Mouse (Mus musculus) liver, embryonic 11.5 days (tissue): ENCODE measurements around the gene Kynu. TPM values are rescaled to one million over a fixed set of nuclear protein-coding genes. Genes with fewer than 3 reads are reported as not detected.

ENCODE experiments used
- ATAC-seq: fragments of 200-750 bp; cut with Nextera tagmentation; replicated peaks from 2 replicates; pipeline ENCODE4 v1.8.0; 2017; ENCODE audit warnings: moderate number of reproducible peaks, mild to moderate bottlenecking, moderate TSS enrichment, moderate library complexity; ENCODE audit not compliant: low FRiP score
- DNase-seq: peaks from one replicate; pipeline ENCODE4 v3.0.0-alpha.2; 2017; ENCODE audit warnings: low spot score
- H3K27ac ChIP-seq: fragments of 300-500 bp; sonication (generic); 2 replicates; pipeline ENCODE4 v1.5.1; 2014; ENCODE audit warnings: mild to moderate bottlenecking, low read depth, low read length, control low read depth
- H3K27me3 ChIP-seq: fragments of 300-500 bp; sonication (generic); replicated peaks from 2 replicates; pipeline ENCODE4 v1.6.1; 2014; ENCODE audit warnings: low read length, mixed read lengths; ENCODE audit not compliant: control insufficient read depth, insufficient read depth
- H3K36me3 ChIP-seq: fragments of 300-500 bp; sonication (generic); 2 replicates; pipeline ENCODE4 v1.6.1; 2014; ENCODE audit warnings: mild to moderate bottlenecking, low read length, moderate library complexity, mixed read lengths; ENCODE audit not compliant: control insufficient read depth, insufficient read depth
- H3K4me1 ChIP-seq: fragments of 300-500 bp; sonication (generic); replicated peaks from 2 replicates; pipeline ENCODE4 v1.6.1; 2014; ENCODE audit warnings: low read length, mixed read lengths; ENCODE audit not compliant: control insufficient read depth, insufficient read depth
- H3K4me2 ChIP-seq: fragments of 300-500 bp; sonication (generic); 2 replicates; pipeline ENCODE4 v1.6.1; 2014; ENCODE audit warnings: mild to moderate bottlenecking, control low read depth, moderate library complexity
- H3K4me3 ChIP-seq: fragments of 300-500 bp; sonication (generic); 2 replicates; pipeline ENCODE4 v1.5.1; 2014; ENCODE audit warnings: low read depth, low read length, control low read depth
- H3K9ac ChIP-seq: fragments of 300-500 bp; sonication (generic); 2 replicates; pipeline ENCODE4 v1.6.1; 2014; ENCODE audit warnings: low read depth, low read length, control low read depth
- H3K9me3 ChIP-seq: fragments of 300-500 bp; sonication (generic); 2 replicates; pipeline ENCODE4 v1.6.1; 2016; ENCODE audit warnings: low read length, inconsistent platforms, mixed read lengths; ENCODE audit not compliant: control insufficient read depth
- WGBS: fragments of 180-500 bp; shearing (Covaris S2); extraction: QIAGEN DNeasy Blood & Tissue Kit; methylation state at CpG from one replicate; pipeline ENCODE4 v1.1.7; 2014; 5-methylcytosine and 5-hydroxymethylcytosine counted together
- polyA plus RNA-seq: library from polyadenylated mRNA; unstranded; fragments of >200 nt; fragmentation: Nextera tagmentation; extraction: Ambion mirVana; gene quantifications from 2 replicates; pipeline ENCODE4 v1.2.1, GENCODE M21; 2014

Kynu gene
- polyA plus RNA-seq, 1 experiment from 2014 or later, result 0.38 TPM

DNA sequence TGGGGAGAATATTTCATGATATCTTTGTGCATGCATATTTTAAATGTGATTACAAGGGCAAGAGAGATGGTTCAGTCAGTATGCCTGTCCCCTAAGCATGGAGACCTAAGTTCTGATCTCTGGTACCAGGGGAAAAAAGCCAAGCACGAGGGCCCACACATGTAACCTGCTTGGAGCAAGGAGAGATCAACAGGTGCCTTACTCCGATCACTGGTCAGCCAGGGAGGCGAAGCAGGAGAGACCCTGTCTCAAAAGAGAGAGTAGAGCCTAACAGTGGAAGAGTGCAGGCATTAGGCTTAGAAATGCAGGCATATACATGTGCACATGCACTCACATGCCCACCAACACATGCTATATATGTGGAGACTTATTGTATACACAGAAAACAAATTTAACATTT, 173.7 kb downstream of the Kynu start:
- WGBS, result 85% methylated on average over 3 of the region's 3 CpGs
- no peak overlapping the region for H3K4me2 ChIP-seq
- H3K4me1 ChIP-seq, result no peaks in the 10 kb centered on the region
- no peaks in the 10 kb centered on the region for H3K27me3 ChIP-seq
- H3K27ac ChIP-seq, result no peak overlapping the region
- no peak for ATAC-seq
- H3K9me3 ChIP-seq, result no peaks in the 10 kb centered on the region
- DNase-seq, result no peak
- no peaks in the 10 kb centered on the region for H3K36me3 ChIP-seq
- no peak overlapping the region for H3K9ac ChIP-seq
- H3K4me3 ChIP-seq, result no peak overlapping the region

Other genes starting within 250 kb of the Kynu start
- 6.4 and 7.4 TPM in 2 replicates for gene Arhgap15, start 193.5 kb downstream of the Kynu start, polyA plus RNA-seq